Mouse (Mus musculus) heart, embryonic 13.5 days (tissue): ENCODE data around the gene Stoml1. TPM values are rescaled to one million over a fixed set of nuclear protein-coding genes. Genes with fewer than 3 reads are reported as not detected.

Experiments
- ATAC-seq: fragments of 200-750 bp; cut with Nextera tagmentation; 2 replicates; pipeline ENCODE4 v1.8.0; 2017; ENCODE audit warnings: moderate TSS enrichment; ENCODE audit not compliant: insufficient number of reproducible peaks, low FRiP score, low TSS enrichment; ENCODE audit errors: extremely low read depth
- H3K27ac ChIP-seq: fragments of 300-500 bp; sonication (generic); replicated peaks from 2 replicates; pipeline ENCODE4 v1.5.1; 2015; ENCODE audit warnings: moderate library complexity, mild to moderate bottlenecking, inconsistent platforms
- H3K27me3 ChIP-seq: fragments of 300-500 bp; sonication (generic); replicated peaks from 2 replicates; pipeline ENCODE4 v1.6.1; 2015; ENCODE audit warnings: mild to moderate bottlenecking, inconsistent platforms
- H3K36me3 ChIP-seq: fragments of 300-500 bp; sonication (generic); 2 replicates; pipeline ENCODE4 v1.6.1; 2015; ENCODE audit warnings: mild to moderate bottlenecking, inconsistent platforms
- H3K4me1 ChIP-seq: fragments of 300-500 bp; sonication (generic); 2 replicates; pipeline ENCODE4 v1.6.1; 2015; ENCODE audit warnings: inconsistent platforms
- H3K4me2 ChIP-seq: fragments of 300-500 bp; sonication (generic); 2 replicates; pipeline ENCODE4 v1.6.1; 2015; ENCODE audit warnings: inconsistent platforms, mild to moderate bottlenecking, moderate library complexity
- H3K4me3 ChIP-seq: fragments of 300-500 bp; sonication (generic); 2 replicates; pipeline ENCODE4 v1.5.1; 2015; ENCODE audit warnings: moderate library complexity, mild to moderate bottlenecking, inconsistent platforms
- H3K9ac ChIP-seq: fragments of 300-500 bp; sonication (generic); 2 replicates; pipeline ENCODE4 v1.6.1; 2015; ENCODE audit warnings: inconsistent platforms, mild to moderate bottlenecking, moderate library complexity
- H3K9me3 ChIP-seq: fragments of 300-500 bp; sonication (generic); 2 replicates; pipeline ENCODE4 v1.6.1; 2016; ENCODE audit warnings: inconsistent platforms
- WGBS: fragments of 180-500 bp; shearing (Covaris S2); methylation state at CpG from one replicate; pipeline ENCODE4 v1.1.7; 2015; ENCODE audit warnings: mixed read lengths; 5-methylcytosine and 5-hydroxymethylcytosine counted together
- polyA plus RNA-seq: library from polyadenylated mRNA; unstranded; fragments of >200 nt; fragmentation: Nextera tagmentation; extraction: Ambion mirVana; gene quantifications from 2 replicates; pipeline ENCODE4 v1.2.1, GENCODE M21; 2015

Gene Stoml1
- polyA plus RNA-seq, 1 experiment from 2014 or later: 25.0 TPM

GRCm38 (mm10) chr9:58289901-58290300, 36.9 kb downstream of the Stoml1 start:
- Histone ChIP-seq H3K9ac (no peak overlapping the region), H3K27me3 (no peaks in the 10 kb centered on the region), H3K4me3 (no peak overlapping the region), H3K4me2 (no peak overlapping the region), H3K36me3 (peaks cover 55% of the 10 kb centered on the region), H3K9me3 (no peaks in the 10 kb centered on the region), H3K27ac (no peak overlapping the region), H3K4me1 (no peaks in the 10 kb centered on the region)
- WGBS: 77% methylated on average over 2 of the region's 2 CpGs
- ATAC-seq: no peak

- peaks cover 44% of the 10 kb centered on the region for H3K4me1 ChIP-seq
- 61% methylated on average over 7 of the region's 7 CpGs for WGBS
- no peak overlapping the region for H3K4me2 ChIP-seq
- H3K9ac ChIP-seq: no peak overlapping the region
- H3K9me3 ChIP-seq: no peaks in the 10 kb centered on the region
- H3K36me3 ChIP-seq: peaks cover 34% of the 10 kb centered on the region
- no peak overlapping the region for H3K27ac ChIP-seq
- no peaks in the 10 kb centered on the region for H3K27me3 ChIP-seq
- H3K4me3 ChIP-seq: no peak overlapping the region
- ATAC-seq: no peak
Measured at GRCm38 (mm10) chr9:58294527-58294926, 41.6 kb downstream of the Stoml1 start.

GRCm38 (mm10) chr9:58295345-58295744, 42.4 kb downstream of the Stoml1 start:
- peaks cover 27% of the 10 kb centered on the region for H3K36me3 ChIP-seq
- ATAC-seq: no peak
- H3K9ac ChIP-seq: no peak overlapping the region
- H3K27me3 ChIP-seq: no peaks in the 10 kb centered on the region
- H3K4me2 ChIP-seq: no peak overlapping the region
- H3K9me3 ChIP-seq: no peaks in the 10 kb centered on the region
- WGBS: 87% methylated on average over 3 of the region's 3 CpGs
- H3K4me3 ChIP-seq: no peak overlapping the region
- H3K4me1 ChIP-seq: peaks cover 52% of the 10 kb centered on the region
- peak overlapping the region; percentile 86 for H3K27ac ChIP-seq

GRCm38 (mm10) chr9:58295766-58296361, 42.9 kb downstream of the Stoml1 start:
- H3K4me1 ChIP-seq: peaks cover 52% of the 10 kb centered on the region
- peaks cover 22% of the 10 kb centered on the region for H3K36me3 ChIP-seq
- peak overlapping the region; percentile 86 for H3K27ac ChIP-seq
- no peak overlapping the region for H3K4me3 ChIP-seq
- no peaks in the 10 kb centered on the region for H3K27me3 ChIP-seq
- 0 out of 2 replicates have a peak overlapping the region, but pooled peaks have one; percentile 37 for H3K9ac ChIP-seq
- WGBS: 17% methylated on average over 9 of the region's 9 CpGs
- no peaks in the 10 kb centered on the region for H3K9me3 ChIP-seq
- peak; percentile 26; the same call in 1 of the 2 replicates for ATAC-seq
- H3K4me2 ChIP-seq: no peak overlapping the region

GRCm38 (mm10) chr9:58297065-58297464, 44.1 kb downstream of the Stoml1 start:
- H3K27me3 ChIP-seq: no peaks in the 10 kb centered on the region
- peak overlapping the region; percentile 86 for H3K27ac ChIP-seq
- H3K36me3 ChIP-seq: peaks cover 16% of the 10 kb centered on the region
- H3K9me3 ChIP-seq: no peaks in the 10 kb centered on the region
- peaks cover 52% of the 10 kb centered on the region for H3K4me1 ChIP-seq
- H3K9ac ChIP-seq: no peak overlapping the region
- WGBS: 61% methylated on average over 6 of the region's 6 CpGs
- ATAC-seq: no peak
- H3K4me3 ChIP-seq: no peak overlapping the region
- no peak overlapping the region for H3K4me2 ChIP-seq

GRCm38 (mm10) chr9:58297961-58298477, 45.1 kb downstream of the Stoml1 start:
- H3K4me1 ChIP-seq: peaks cover 58% of the 10 kb centered on the region
- WGBS: 57% methylated on average over 4 of the region's 4 CpGs
- H3K27ac ChIP-seq: peak overlapping the region; percentile 86

GRCm38 (mm10) chr9:58299356-58299799, 46.4 kb downstream of the Stoml1 start:
- Histone ChIP-seq H3K4me3 (no peak overlapping the region), H3K36me3 (0 out of 2 replicates have a peak, but pooled peaks cover 5% of the 10 kb centered on the region), H3K27ac (peak overlapping the region; percentile 86), H3K4me1 (peaks cover 71% of the 10 kb centered on the region), H3K9me3 (no peaks in the 10 kb centered on the region), H3K9ac (peak overlapping the region; percentile 57), H3K27me3 (no peaks in the 10 kb centered on the region), H3K4me2 (no peak overlapping the region)
- ATAC-seq: 0 out of 2 replicates have a peak, but pooled peaks have one; percentile 17
- WGBS: 40% methylated on average over 2 of the region's 2 CpGs

More at GRCm38 (mm10) chr9:58297961-58298477, 45.1 kb downstream of the Stoml1 start:
- ATAC-seq: no peak
- H3K9me3 ChIP-seq: no peaks in the 10 kb centered on the region
- H3K4me3 ChIP-seq: no peak overlapping the region
- H3K9ac ChIP-seq: no peak overlapping the region
- peaks cover 12% of the 10 kb centered on the region for H3K36me3 ChIP-seq
- no peaks in the 10 kb centered on the region for H3K27me3 ChIP-seq
- H3K4me2 ChIP-seq: no peak overlapping the region

- Histone ChIP-seq H3K27ac (peak overlapping the region; percentile 85), H3K4me3 (no peak overlapping the region), H3K27me3 (no peaks in the 10 kb centered on the region), H3K4me2 (no peak overlapping the region), H3K4me1 (peaks cover 77% of the 10 kb centered on the region), H3K9ac (no peak overlapping the region), H3K36me3 (0 out of 2 replicates have a peak, but pooled peaks cover 5% of the 10 kb centered on the region), H3K9me3 (no peaks in the 10 kb centered on the region)
- 52% methylated on average over 5 of the region's 5 CpGs for WGBS
- no peak for ATAC-seq
Measured at GRCm38 (mm10) chr9:58303115-58303514, 50.2 kb downstream of the Stoml1 start.

- 42% methylated on average over 8 of the region's 8 CpGs for WGBS
- 0 out of 2 replicates have a peak overlapping the region, but pooled peaks have one; percentile 8 for H3K9ac ChIP-seq
- ATAC-seq: no peak
- H3K27ac ChIP-seq: peak overlapping the region; percentile 85
- no peaks in the 10 kb centered on the region for H3K9me3 ChIP-seq
- no peaks in the 10 kb centered on the region for H3K27me3 ChIP-seq
- no peak overlapping the region for H3K4me3 ChIP-seq
- peaks cover 78% of the 10 kb centered on the region for H3K4me1 ChIP-seq
- no peak overlapping the region for H3K4me2 ChIP-seq
- H3K36me3 ChIP-seq: 0 out of 2 replicates have a peak, but pooled peaks cover 5% of the 10 kb centered on the region
Measured at GRCm38 (mm10) chr9:58303599-58304271, 50.8 kb downstream of the Stoml1 start.

- Histone ChIP-seq H3K4me2 (peak overlapping the region; percentile 16; the same call in 1 of the 2 replicates), H3K36me3 (0 out of 2 replicates have a peak, but pooled peaks cover 5% of the 10 kb centered on the region), H3K4me1 (peaks cover 80% of the 10 kb centered on the region), H3K9ac (peak overlapping the region; percentile 62), H3K27me3 (no peaks in the 10 kb centered on the region), H3K27ac (peak overlapping the region; percentile 85), H3K9me3 (no peaks in the 10 kb centered on the region), H3K4me3 (no peak overlapping the region)
- ATAC-seq: no peak
- WGBS: 20% methylated on average over 6 of the region's 6 CpGs
Measured at GRCm38 (mm10) chr9:58305686-58306085, 52.7 kb downstream of the Stoml1 start.

- no peak overlapping the region for H3K4me3 ChIP-seq
- H3K4me1 ChIP-seq: peaks cover 96% of the 10 kb centered on the region
Measured at GRCm38 (mm10) chr9:58308395-58308794, 55.4 kb downstream of the Stoml1 start.

More at GRCm38 (mm10) chr9:58308395-58308794, 55.4 kb downstream of the Stoml1 start:
- Histone ChIP-seq H3K36me3 (no peaks in the 10 kb centered on the region), H3K27me3 (peaks cover 11% of the 10 kb centered on the region; the same call in 1 of the 2 replicates), H3K9ac (peak overlapping the region; percentile 64), H3K9me3 (no peaks in the 10 kb centered on the region), H3K27ac (peak overlapping the region; percentile 85), H3K4me2 (peak overlapping the region; percentile 93)
- WGBS: 16% methylated on average over 6 of the region's 6 CpGs
- ATAC-seq: 0 out of 2 replicates have a peak, but pooled peaks have one; percentile 23
